Mouse (Mus musculus) MEL (cell line): ENCODE measurements around the gene Lhfpl2.

Source experiments
- SIN3A ChIP-seq: IDR thresholded peaks from 2 replicates; pipeline ENCODE4 v1.6.1; 2012; ENCODE audit warnings: low read length, improper control_type of control experiment, inconsistent platforms
- SMC3 ChIP-seq: IDR thresholded peaks from 2 replicates; pipeline ENCODE4 v1.6.1; 2011; ENCODE audit warnings: low read depth, low read length, improper control_type of control experiment
- TCF12 ChIP-seq: IDR thresholded peaks from 2 replicates; pipeline ENCODE4 v1.6.1; 2014; ENCODE audit warnings: low read depth, mild to moderate bottlenecking, inconsistent platforms, low read length, improper control_type of control experiment, moderate library complexity
- ZNF384 ChIP-seq: IDR thresholded peaks from 2 replicates; pipeline ENCODE4 v1.6.1; 2012; ENCODE audit warnings: low read depth, mild to moderate bottlenecking, inconsistent platforms, low read length, improper control_type of control experiment

DNA sequence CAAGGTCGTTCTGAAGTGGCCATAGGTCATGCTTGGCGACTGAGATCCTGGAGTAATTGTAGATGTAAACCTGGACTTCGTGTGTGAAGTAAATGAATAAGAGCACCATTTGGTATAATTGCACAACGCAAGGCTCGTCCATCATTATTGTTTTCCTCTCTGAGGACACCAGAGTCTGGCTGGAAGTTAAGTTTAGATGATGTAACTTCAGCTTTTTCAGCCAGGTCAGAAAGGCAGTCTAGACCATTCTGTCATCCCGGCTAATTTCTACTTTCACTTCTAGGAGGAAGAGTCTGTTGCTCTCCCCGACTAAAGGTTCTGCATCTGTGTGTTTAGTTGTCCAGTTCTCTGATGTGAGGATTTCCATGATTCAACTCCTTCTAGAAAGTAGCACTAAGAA is 7.6 kb upstream of the Lhfpl2 start:
- TF ChIP-seq SMC3, result no peak
- no peak for TF ChIP-seq ZNF384
- no peak for TF ChIP-seq SIN3A
- TF ChIP-seq TCF12, result no peak
